Mouse (Mus musculus) limb, embryonic 15.5 days (tissue): ENCODE measurements at regions not wholly inside any gene's neighbourhood (a gene's known extent, or its start where the extent isn't known, plus 50 kb on each side); places are given as distances from the start of the nearest gene placed in this dataset.

Experiments used
- ATAC-seq: fragments of 200-750 bp; cut with Nextera tagmentation; 2 replicates; pipeline ENCODE4 v1.8.0; 2017; ENCODE audit warnings: low read depth, moderate TSS enrichment; ENCODE audit not compliant: insufficient number of reproducible peaks, low FRiP score, low TSS enrichment
- H3K27ac ChIP-seq: fragments of 300-500 bp; sonication (generic); 2 replicates; pipeline ENCODE4 v1.5.1; 2015; ENCODE audit warnings: moderate library complexity, mild to moderate bottlenecking, inconsistent platforms
- H3K27me3 ChIP-seq: fragments of 300-500 bp; sonication (generic); 2 replicates; pipeline ENCODE4 v1.6.1; 2015; ENCODE audit warnings: inconsistent platforms
- H3K36me3 ChIP-seq: fragments of 300-500 bp; sonication (generic); 2 replicates; pipeline ENCODE4 v1.6.1; 2015; ENCODE audit warnings: inconsistent platforms
- H3K4me1 ChIP-seq: fragments of 300-500 bp; sonication (generic); 2 replicates; pipeline ENCODE4 v1.6.1; 2015; ENCODE audit warnings: inconsistent platforms
- H3K4me2 ChIP-seq: fragments of 300-500 bp; sonication (generic); 2 replicates; pipeline ENCODE4 v1.6.1; 2015; ENCODE audit warnings: mild to moderate bottlenecking, inconsistent platforms
- H3K4me3 ChIP-seq: fragments of 300-500 bp; sonication (generic); 2 replicates; pipeline ENCODE4 v1.5.1; 2015; ENCODE audit warnings: mild to moderate bottlenecking, inconsistent platforms
- H3K9ac ChIP-seq: fragments of 300-500 bp; sonication (generic); 2 replicates; pipeline ENCODE4 v1.6.1; 2015; ENCODE audit warnings: inconsistent platforms
- H3K9me3 ChIP-seq: fragments of 300-500 bp; sonication (generic); 2 replicates; pipeline ENCODE4 v1.6.1; 2016; ENCODE audit warnings: inconsistent platforms
- WGBS: fragments of 180-500 bp; shearing (Covaris S2); methylation state at CpG from one replicate; pipeline ENCODE4 v1.1.7; 2015; 5-methylcytosine and 5-hydroxymethylcytosine counted together

DNA sequence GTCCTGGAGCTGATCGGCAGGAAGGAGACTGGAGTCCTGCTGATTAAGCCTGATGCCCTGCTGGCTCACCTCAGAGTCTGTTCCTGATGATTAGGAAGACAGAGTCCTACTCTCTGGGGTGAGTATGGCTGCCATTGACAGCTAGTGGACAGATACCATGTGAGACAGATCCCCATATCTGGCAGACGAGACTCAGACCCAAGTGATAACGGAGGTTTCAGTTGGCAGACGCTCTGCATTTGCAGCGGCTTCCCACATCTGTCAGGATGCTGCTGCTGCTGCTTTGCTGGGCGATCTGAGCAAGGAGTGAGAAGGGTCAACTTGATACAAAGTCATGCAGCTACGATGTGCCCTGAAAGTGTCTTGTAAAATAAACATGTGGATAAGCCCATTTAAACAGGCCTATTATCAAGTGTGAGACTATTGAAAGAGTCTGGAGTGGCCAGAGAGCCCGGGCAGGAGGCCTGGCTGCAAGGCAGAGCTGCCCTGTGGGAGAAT lies 98.1 kb upstream of the Cops8 start:
- Histone ChIP-seq H3K4me3 (no peak overlapping the region), H3K36me3 (no peaks in the 10 kb centered on the region), H3K27ac (no peak overlapping the region), H3K9me3 (no peaks in the 10 kb centered on the region), H3K27me3 (no peaks in the 10 kb centered on the region), H3K4me1 (peaks cover 23% of the 10 kb centered on the region), H3K9ac (no peak overlapping the region), H3K4me2 (no peak overlapping the region)
- no peak for ATAC-seq
- 35% methylated on average over 8 of the region's 8 CpGs for WGBS

DNA sequence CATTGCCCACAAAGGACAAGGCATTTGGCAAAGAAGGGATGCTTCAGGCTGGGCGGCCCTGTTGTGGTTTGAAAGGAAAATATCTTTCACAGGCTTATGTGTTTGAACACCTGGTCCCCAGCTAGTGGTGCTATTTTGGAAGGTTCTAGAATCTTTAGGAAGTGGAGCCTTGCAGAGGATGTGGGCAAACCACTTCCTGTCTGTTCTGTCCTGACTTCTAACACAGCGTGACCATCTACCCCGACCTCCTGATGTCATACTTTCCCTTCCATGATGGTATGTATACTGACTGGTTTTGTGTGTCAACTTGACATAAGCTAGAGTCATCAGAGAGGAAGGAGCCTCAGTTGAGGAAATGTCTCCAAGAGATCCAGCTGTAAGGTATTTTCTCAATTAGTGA lies 97.2 kb upstream of the Cops8 start:
- Histone ChIP-seq H3K4me1 (peaks cover 23% of the 10 kb centered on the region), H3K9me3 (no peaks in the 10 kb centered on the region), H3K27me3 (no peaks in the 10 kb centered on the region), H3K4me2 (no peak overlapping the region), H3K36me3 (no peaks in the 10 kb centered on the region), H3K4me3 (no peak overlapping the region), H3K27ac (no peak overlapping the region), H3K9ac (no peak overlapping the region)
- 78% methylated on average over 3 of the region's 3 CpGs for WGBS
- no peak for ATAC-seq

DNA sequence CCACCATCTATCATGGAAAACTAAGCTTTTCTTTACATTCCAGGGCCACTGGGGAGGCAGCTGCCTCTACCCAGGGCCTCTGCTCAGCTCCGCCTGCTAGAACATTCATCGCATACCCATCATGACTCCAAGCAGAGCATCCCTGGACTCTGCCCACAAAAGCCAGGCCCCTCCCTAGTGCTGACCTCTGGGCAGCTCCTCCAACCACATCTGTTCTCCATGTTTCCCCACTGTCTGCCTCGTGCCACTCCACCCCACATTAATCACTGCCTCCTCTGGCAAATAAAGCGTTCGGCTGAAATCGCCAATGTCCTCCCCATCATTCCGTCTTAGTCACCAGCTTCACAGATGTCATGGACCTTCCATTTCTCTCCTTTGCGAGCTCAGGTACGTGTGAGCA lies 96.2 kb upstream of the Cops8 start:
- Histone ChIP-seq H3K9ac (no peak overlapping the region), H3K4me1 (peaks cover 23% of the 10 kb centered on the region), H3K36me3 (no peaks in the 10 kb centered on the region), H3K4me2 (no peak overlapping the region), H3K27me3 (no peaks in the 10 kb centered on the region), H3K9me3 (no peaks in the 10 kb centered on the region), H3K4me3 (no peak overlapping the region), H3K27ac (peak overlapping the region; percentile 17; the same call in 1 of the 2 replicates)
- ATAC-seq = no peak
- WGBS = 54% methylated on average over 9 of the region's 9 CpGs

DNA sequence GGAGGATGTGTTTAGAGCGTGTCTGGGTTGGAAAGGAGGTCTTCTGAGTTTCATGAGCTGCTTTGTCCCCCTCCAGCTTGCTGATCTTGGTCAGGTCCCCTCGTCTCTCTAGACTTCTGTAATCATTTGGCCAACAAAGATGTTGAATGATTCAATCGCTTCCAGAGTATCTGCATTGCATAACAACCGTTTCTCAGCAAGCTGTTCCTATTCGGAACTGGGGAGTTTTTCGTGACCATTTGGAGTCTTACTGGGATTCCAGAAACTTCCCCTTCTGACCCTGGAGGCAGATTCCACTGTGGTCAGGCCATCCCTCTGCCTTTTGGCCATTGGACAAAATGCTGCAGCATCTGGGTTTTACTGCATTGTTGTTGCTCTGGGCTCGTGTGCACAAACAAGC lies 93.4 kb upstream of the Cops8 start:
- Histone ChIP-seq H3K27me3 (no peaks in the 10 kb centered on the region), H3K9me3 (no peaks in the 10 kb centered on the region), H3K9ac (no peak overlapping the region), H3K4me1 (peaks cover 14% of the 10 kb centered on the region), H3K36me3 (no peaks in the 10 kb centered on the region), H3K4me2 (no peak overlapping the region), H3K27ac (no peak overlapping the region), H3K4me3 (no peak overlapping the region)
- 82% methylated on average over 7 of the region's 7 CpGs for WGBS
- no peak for ATAC-seq

DNA sequence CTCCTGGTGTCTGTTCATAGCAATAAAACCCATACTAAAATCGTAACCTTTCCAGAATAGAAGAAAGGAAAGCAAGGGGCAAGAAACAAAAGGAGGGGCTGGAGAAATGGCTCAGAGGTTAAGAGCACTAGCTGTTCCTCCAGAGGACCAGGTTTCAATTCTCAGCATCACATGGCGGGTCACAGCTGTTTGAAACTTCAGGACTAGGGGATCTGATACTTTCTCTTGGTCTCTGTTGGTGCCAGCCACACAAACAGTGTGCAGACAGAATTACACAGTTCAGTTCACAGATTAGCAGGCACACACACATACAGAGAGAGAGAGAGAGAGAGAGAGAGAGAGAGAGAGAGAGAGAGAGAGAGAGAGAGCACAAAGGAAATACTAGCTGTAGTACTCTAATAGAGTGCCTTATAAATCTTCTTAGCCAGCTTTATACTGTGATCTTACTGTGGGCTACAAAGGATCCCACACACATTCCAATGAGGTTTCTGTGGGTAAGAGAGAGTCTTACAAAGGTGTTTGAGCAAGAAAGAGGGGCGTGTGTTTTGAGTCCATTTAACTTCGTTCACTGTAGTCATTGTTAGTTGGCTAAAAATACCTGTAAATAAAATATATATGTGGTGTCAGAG lies 89.2 kb upstream of the Cops8 start:
- no peak overlapping the region for H3K4me3 ChIP-seq
- 55% methylated on average over 4 of the region's 4 CpGs for WGBS
- H3K9me3 ChIP-seq = no peaks in the 10 kb centered on the region
- no peak overlapping the region for H3K4me2 ChIP-seq
- no peak overlapping the region for H3K9ac ChIP-seq
- H3K27ac ChIP-seq = no peak overlapping the region
- no peaks in the 10 kb centered on the region for H3K27me3 ChIP-seq
- H3K36me3 ChIP-seq = no peaks in the 10 kb centered on the region
- ATAC-seq = no peak
- peaks cover 5% of the 10 kb centered on the region for H3K4me1 ChIP-seq

DNA sequence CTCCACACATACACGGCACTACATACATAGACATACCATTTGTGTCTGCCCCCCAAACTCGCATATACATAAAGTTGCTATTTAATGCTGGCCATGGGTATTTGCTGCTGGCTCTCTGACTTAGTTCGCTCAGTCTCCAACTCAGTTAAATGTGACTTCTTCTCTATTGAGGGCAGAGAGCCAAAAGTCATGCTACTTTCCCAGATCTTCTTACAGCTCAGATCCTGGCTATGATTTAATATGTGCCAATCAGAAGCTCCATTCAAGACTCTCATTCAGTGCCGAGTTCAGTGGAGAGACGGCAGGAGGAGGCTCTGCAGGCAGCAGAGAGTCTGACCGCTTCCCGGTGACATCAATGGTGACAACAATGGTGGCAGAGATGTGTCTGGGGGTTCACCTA lies 88.6 kb upstream of the Cops8 start:
- 64% methylated on average over 7 of the region's 7 CpGs for WGBS
- H3K36me3 ChIP-seq = no peaks in the 10 kb centered on the region
- no peak overlapping the region for H3K4me3 ChIP-seq
- H3K4me2 ChIP-seq = no peak overlapping the region
- H3K9ac ChIP-seq = no peak overlapping the region
- ATAC-seq = no peak
- no peak overlapping the region for H3K27ac ChIP-seq
- peaks cover 12% of the 10 kb centered on the region for H3K4me1 ChIP-seq
- no peaks in the 10 kb centered on the region for H3K9me3 ChIP-seq
- H3K27me3 ChIP-seq = no peaks in the 10 kb centered on the region

GRCm38 (mm10) chr1:90518584-90519265 lies 84.1 kb upstream of the Cops8 start:
- no peaks in the 10 kb centered on the region for H3K36me3 ChIP-seq
- H3K27me3 ChIP-seq = no peaks in the 10 kb centered on the region
- 45% methylated on average over 9 of the region's 9 CpGs for WGBS
- H3K4me2 ChIP-seq = no peak overlapping the region
- peaks cover 35% of the 10 kb centered on the region for H3K4me1 ChIP-seq
- ATAC-seq = no peak
- H3K9me3 ChIP-seq = no peaks in the 10 kb centered on the region
- no peak overlapping the region for H3K9ac ChIP-seq
- peak overlapping the region; percentile 69 for H3K27ac ChIP-seq
- H3K4me3 ChIP-seq = no peak overlapping the region

DNA sequence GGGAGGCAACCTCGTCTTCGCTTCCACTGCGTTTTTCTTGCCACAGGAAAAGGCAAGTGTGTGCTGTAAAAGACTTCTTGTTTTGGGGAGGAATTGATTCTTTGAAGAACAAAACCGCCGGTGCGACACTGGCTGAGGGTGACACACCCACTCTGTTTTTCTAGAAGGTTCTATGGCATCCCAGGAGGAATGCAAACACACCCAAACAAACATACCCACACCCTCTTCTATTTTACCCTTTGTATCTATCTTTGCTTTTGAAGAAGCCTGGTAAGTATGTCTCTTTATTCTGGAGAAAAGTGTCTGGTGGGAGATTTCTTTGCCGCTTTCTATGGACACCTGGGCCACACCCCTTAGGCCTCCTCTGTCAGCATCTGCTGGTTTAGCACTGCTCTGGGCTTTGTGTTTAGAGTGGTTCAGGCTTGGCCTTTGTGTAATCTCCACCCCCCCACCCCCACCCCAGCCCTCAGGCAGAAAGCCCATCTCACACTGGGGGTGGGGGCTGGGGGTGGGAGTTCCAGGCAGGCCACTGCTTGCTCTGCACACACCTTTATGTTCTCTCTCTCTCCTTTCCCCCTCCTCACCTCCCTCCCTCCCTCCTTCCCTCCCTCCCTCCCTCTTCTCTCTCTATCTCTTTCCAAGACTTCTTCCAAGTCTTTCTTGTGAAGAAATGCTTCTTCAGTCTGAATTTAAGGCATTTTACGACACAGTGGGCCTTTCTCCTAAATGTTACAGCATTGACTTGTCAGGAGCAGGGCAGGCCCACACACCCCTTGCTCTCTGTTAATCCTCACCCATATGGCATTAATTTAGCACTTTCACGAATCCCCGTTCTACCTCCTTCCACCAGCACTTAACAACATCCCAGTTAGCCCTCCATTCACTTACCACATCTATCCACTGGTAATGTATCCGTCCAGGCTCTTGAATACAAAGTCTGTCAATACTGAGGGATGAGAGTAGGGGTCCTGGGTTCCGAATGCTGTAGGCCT lies 83.2 kb upstream of the Cops8 start:
- WGBS = 43% methylated on average over 12 of the region's 12 CpGs
- no peaks in the 10 kb centered on the region for H3K9me3 ChIP-seq
- H3K27me3 ChIP-seq = no peaks in the 10 kb centered on the region
- peaks cover 35% of the 10 kb centered on the region for H3K4me1 ChIP-seq
- no peaks in the 10 kb centered on the region for H3K36me3 ChIP-seq
- H3K9ac ChIP-seq = no peak overlapping the region
- H3K27ac ChIP-seq = peak overlapping the region; percentile 69; the same call in 1 of the 2 replicates
- ATAC-seq = peak; percentile 57
- H3K4me2 ChIP-seq = no peak overlapping the region
- no peak overlapping the region for H3K4me3 ChIP-seq

DNA sequence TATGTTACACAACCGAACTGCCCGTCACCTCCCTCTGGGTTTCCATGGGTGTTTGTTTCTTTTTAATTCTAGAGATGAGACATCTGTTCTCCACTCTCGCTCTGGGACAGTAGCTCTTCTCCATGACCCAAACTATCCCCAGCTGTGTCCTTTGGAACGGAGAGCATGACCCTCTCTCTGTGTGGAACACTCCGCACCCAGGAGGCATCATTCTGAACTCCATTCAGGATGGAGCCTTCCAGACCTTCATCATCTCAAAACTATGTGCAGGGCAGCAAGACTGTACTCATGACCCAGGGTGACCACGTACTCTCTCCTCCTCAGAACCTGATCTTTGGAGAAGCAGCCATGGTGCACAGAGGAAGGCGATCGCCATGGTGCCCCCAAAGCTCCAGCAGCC lies 80.5 kb upstream of the Cops8 start:
- Histone ChIP-seq H3K4me2 (no peak overlapping the region), H3K27me3 (no peaks in the 10 kb centered on the region), H3K9ac (no peak overlapping the region), H3K9me3 (no peaks in the 10 kb centered on the region), H3K4me1 (peaks cover 41% of the 10 kb centered on the region), H3K4me3 (no peak overlapping the region), H3K27ac (no peak overlapping the region), H3K36me3 (no peaks in the 10 kb centered on the region)
- ATAC-seq = no peak
- WGBS = 81% methylated on average over 8 of the region's 8 CpGs

DNA sequence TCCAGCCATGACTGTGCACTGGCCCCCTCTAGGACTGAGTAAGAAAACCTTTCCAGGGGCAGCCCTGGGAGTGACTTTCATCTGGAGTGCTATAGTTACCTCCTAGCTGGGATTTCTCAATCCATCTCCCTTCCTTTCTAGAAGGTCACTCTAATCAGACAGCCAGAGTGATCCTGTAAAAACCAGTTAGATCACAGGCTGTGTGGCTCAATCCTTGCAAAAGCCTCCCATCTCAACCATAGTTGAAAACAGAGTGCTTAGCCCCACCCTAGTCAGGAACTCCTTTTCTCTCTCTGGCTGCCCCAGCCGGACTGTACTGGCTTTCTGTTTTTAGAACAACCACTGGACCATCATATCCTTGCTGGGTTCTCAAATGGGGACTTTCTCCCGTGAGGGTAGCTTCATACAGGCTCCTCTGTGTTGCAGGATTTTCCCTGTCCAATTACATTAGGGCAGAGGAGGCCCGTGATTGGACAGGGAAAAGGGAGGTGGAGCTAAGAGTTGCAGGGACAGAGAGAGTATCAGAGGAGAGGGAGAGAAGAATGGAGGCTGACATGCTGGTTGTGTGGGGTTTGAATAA lies 78.0 kb upstream of the Cops8 start:
- H3K4me3 ChIP-seq = no peak overlapping the region
- H3K4me1 ChIP-seq = peaks cover 32% of the 10 kb centered on the region
- H3K27ac ChIP-seq = no peak overlapping the region
- no peaks in the 10 kb centered on the region for H3K9me3 ChIP-seq
- no peak overlapping the region for H3K9ac ChIP-seq
- no peaks in the 10 kb centered on the region for H3K36me3 ChIP-seq
- ATAC-seq = no peak
- no peaks in the 10 kb centered on the region for H3K27me3 ChIP-seq
- WGBS = 26% methylated on average over 3 of the region's 3 CpGs
- H3K4me2 ChIP-seq = no peak overlapping the region

DNA sequence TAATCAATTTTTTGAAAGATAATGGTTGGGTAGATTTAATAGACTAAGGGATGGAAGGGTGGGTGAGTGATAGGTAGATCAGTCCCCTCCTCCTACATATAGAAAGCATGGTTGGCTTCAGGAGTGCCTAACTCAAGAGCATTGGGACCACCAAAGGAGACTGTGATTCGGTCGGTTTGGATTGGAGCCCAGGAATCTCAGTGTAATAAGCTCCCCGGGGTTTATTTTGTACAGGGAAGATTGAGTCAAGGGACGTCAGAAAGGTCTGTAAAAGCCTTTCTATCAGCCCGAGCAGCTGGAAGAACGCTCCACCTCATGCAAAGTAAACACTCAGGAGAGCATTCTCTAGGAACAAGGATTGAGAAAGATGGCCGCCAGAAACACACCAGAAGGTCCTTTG lies 76.5 kb upstream of the Cops8 start:
- Histone ChIP-seq H3K4me2 (no peak overlapping the region), H3K4me3 (no peak overlapping the region), H3K36me3 (no peaks in the 10 kb centered on the region), H3K9ac (no peak overlapping the region), H3K4me1 (peaks cover 19% of the 10 kb centered on the region), H3K9me3 (no peaks in the 10 kb centered on the region), H3K27me3 (no peaks in the 10 kb centered on the region), H3K27ac (no peak overlapping the region)
- no peak for ATAC-seq
- WGBS = 48% methylated on average over 7 of the region's 7 CpGs
